Mouse (Mus musculus): ENCODE results near the gene Fbxo40. TPM values are rescaled to one million over a fixed set of nuclear protein-coding genes. Genes with fewer than 3 reads are reported as not detected.

Gene Fbxo40
- polyA plus RNA-seq, 2 experiments: 0.26 to 0.44 TPM

GRCm38 (mm10) chr16:36927495-36928105 lies 62.7 kb downstream of the Fbxo40 start:
- no peak for ATAC-seq (ENCODE audit: low FRiP score, low read depth)
- no peak for TF ChIP-seq POLR2A (IDR thresholded peaks at IDR 0.05; ENCODE audit: borderline replicate concordance, extremely low read depth, insufficient read depth, insufficient read length)
- no peaks in the 10 kb centered on the region for H3K9me3 ChIP-seq (ENCODE audit: control insufficient read depth, low read length)
- H3K36me3 ChIP-seq (ENCODE audit: control insufficient read depth, insufficient read depth, low read length): peaks cover 96% of the 10 kb centered on the region
- H3K9ac ChIP-seq (ENCODE audit: low read depth, low read length, severe bottlenecking): no peak overlapping the region
- H3K27ac ChIP-seq (replicated peaks; ENCODE audit: low read depth, low read length): no peak overlapping the region
- no peak for DNase-seq (ENCODE audit: low spot score)
- H3K27me3 ChIP-seq (ENCODE audit: control insufficient read depth, insufficient read depth, low read length): no peaks in the 10 kb centered on the region
- no peak overlapping the region for H3K4me2 ChIP-seq (replicated peaks; ENCODE audit: low read depth, low read length, severe bottlenecking)
- WGBS: 85% methylated on average over 10 of the region's 10 CpGs
- H3K4me3 ChIP-seq (replicated peaks; ENCODE audit: low read length): no peak overlapping the region
- no peaks in the 10 kb centered on the region for H3K4me1 ChIP-seq (ENCODE audit: control insufficient read depth, insufficient read depth, low read length)

- DNase-seq (ENCODE audit: low spot score) (no peak), ATAC-seq (ENCODE audit: low FRiP score, low read depth) (no peak)
- Histone ChIP-seq H3K4me3 (replicated peaks; ENCODE audit: low read length) (no peak overlapping the region), H3K27ac (replicated peaks; ENCODE audit: low read depth, low read length) (no peak overlapping the region), H3K9ac (ENCODE audit: low read depth, low read length, severe bottlenecking) (no peak overlapping the region), H3K27me3 (ENCODE audit: control insufficient read depth, insufficient read depth, low read length) (no peaks in the 10 kb centered on the region), H3K4me1 (ENCODE audit: control insufficient read depth, insufficient read depth, low read length) (no peaks in the 10 kb centered on the region), H3K9me3 (ENCODE audit: control insufficient read depth, low read length) (no peaks in the 10 kb centered on the region), H3K4me2 (replicated peaks; ENCODE audit: low read depth, low read length, severe bottlenecking) (no peak overlapping the region), H3K36me3 (ENCODE audit: control insufficient read depth, insufficient read depth, low read length) (peaks cover 90% of the 10 kb centered on the region)
- TF ChIP-seq POLR2A (IDR thresholded peaks at IDR 0.05; ENCODE audit: borderline replicate concordance, extremely low read depth, insufficient read depth, insufficient read length): no peak
- 94% methylated on average over 10 of the region's 10 CpGs for WGBS
Measured at GRCm38 (mm10) chr16:36926514-36927447, 63.5 kb downstream of the Fbxo40 start.

GRCm38 (mm10) chr16:36925797-36926196 lies 64.5 kb downstream of the Fbxo40 start:
- no peaks in the 10 kb centered on the region for H3K9me3 ChIP-seq (ENCODE audit: control insufficient read depth, low read length)
- TF ChIP-seq POLR2A (IDR thresholded peaks at IDR 0.05; ENCODE audit: borderline replicate concordance, extremely low read depth, insufficient read depth, insufficient read length): no peak
- H3K4me3 ChIP-seq (replicated peaks; ENCODE audit: low read length): no peak overlapping the region
- no peaks in the 10 kb centered on the region for H3K4me1 ChIP-seq (ENCODE audit: control insufficient read depth, insufficient read depth, low read length)
- no peak overlapping the region for H3K27ac ChIP-seq (replicated peaks; ENCODE audit: low read depth, low read length)
- no peaks in the 10 kb centered on the region for H3K27me3 ChIP-seq (ENCODE audit: control insufficient read depth, insufficient read depth, low read length)
- peaks cover 88% of the 10 kb centered on the region for H3K36me3 ChIP-seq (ENCODE audit: control insufficient read depth, insufficient read depth, low read length)
- no peak for DNase-seq (ENCODE audit: low spot score)
- WGBS: 66% methylated on average over 6 of the region's 6 CpGs
- H3K9ac ChIP-seq (ENCODE audit: low read depth, low read length, severe bottlenecking): no peak overlapping the region
- no peak for ATAC-seq (ENCODE audit: low FRiP score, low read depth)
- no peak overlapping the region for H3K4me2 ChIP-seq (replicated peaks; ENCODE audit: low read depth, low read length, severe bottlenecking)

GRCm38 (mm10) chr16:36925351-36925750 lies 64.9 kb downstream of the Fbxo40 start:
- Histone ChIP-seq H3K4me2 (replicated peaks; ENCODE audit: low read depth, low read length, severe bottlenecking) (no peak overlapping the region), H3K4me3 (replicated peaks; ENCODE audit: low read length) (no peak overlapping the region), H3K36me3 (ENCODE audit: control insufficient read depth, insufficient read depth, low read length) (peaks cover 88% of the 10 kb centered on the region), H3K27ac (replicated peaks; ENCODE audit: low read depth, low read length) (no peak overlapping the region), H3K9me3 (ENCODE audit: control insufficient read depth, low read length) (no peaks in the 10 kb centered on the region), H3K4me1 (ENCODE audit: control insufficient read depth, insufficient read depth, low read length) (no peaks in the 10 kb centered on the region), H3K9ac (ENCODE audit: low read depth, low read length, severe bottlenecking) (no peak overlapping the region), H3K27me3 (ENCODE audit: control insufficient read depth, insufficient read depth, low read length) (no peaks in the 10 kb centered on the region)
- no peak for TF ChIP-seq POLR2A (IDR thresholded peaks at IDR 0.05; ENCODE audit: borderline replicate concordance, extremely low read depth, insufficient read depth, insufficient read length)
- no peak for DNase-seq (ENCODE audit: low spot score)
- WGBS: 92% methylated on average over 6 of the region's 6 CpGs
- no peak for ATAC-seq (ENCODE audit: low FRiP score, low read depth)

GRCm38 (mm10) chr16:36924312-36924711 lies 66.0 kb downstream of the Fbxo40 start:
- ATAC-seq (ENCODE audit: low FRiP score, low read depth): no peak
- WGBS: 90% methylated on average over 8 of the region's 8 CpGs
- Histone ChIP-seq H3K4me2 (replicated peaks; ENCODE audit: low read depth, low read length, severe bottlenecking) (no peak overlapping the region), H3K4me3 (replicated peaks; ENCODE audit: low read length) (no peak overlapping the region), H3K27me3 (ENCODE audit: control insufficient read depth, insufficient read depth, low read length) (no peaks in the 10 kb centered on the region), H3K36me3 (ENCODE audit: control insufficient read depth, insufficient read depth, low read length) (peaks cover 86% of the 10 kb centered on the region), H3K9ac (ENCODE audit: low read depth, low read length, severe bottlenecking) (no peak overlapping the region), H3K4me1 (ENCODE audit: control insufficient read depth, insufficient read depth, low read length) (no peaks in the 10 kb centered on the region), H3K27ac (replicated peaks; ENCODE audit: low read depth, low read length) (no peak overlapping the region), H3K9me3 (ENCODE audit: control insufficient read depth, low read length) (no peaks in the 10 kb centered on the region)
- no peak for DNase-seq (ENCODE audit: low spot score)
- no peak for TF ChIP-seq POLR2A (IDR thresholded peaks at IDR 0.05; ENCODE audit: borderline replicate concordance, extremely low read depth, insufficient read depth, insufficient read length)
